Mouse (Mus musculus) hindbrain, embryonic 15.5 days (tissue): ENCODE results near the gene Anks1b. TPM values are rescaled to one million over a fixed set of nuclear protein-coding genes. Genes with fewer than 3 reads are reported as not detected.

ENCODE experiments used
- ATAC-seq: fragments of 200-750 bp; cut with Nextera tagmentation; 2 replicates; pipeline ENCODE4 v1.8.0; 2017; ENCODE audit warnings: low read depth, moderate number of reproducible peaks, moderate TSS enrichment; ENCODE audit not compliant: low FRiP score
- H3K27ac ChIP-seq: fragments of 300-500 bp; sonication (generic); replicated peaks from 2 replicates; pipeline ENCODE4 v1.5.1; 2015; ENCODE audit warnings: mild to moderate bottlenecking, inconsistent platforms
- H3K27me3 ChIP-seq: fragments of 300-500 bp; sonication (generic); 2 replicates; pipeline ENCODE4 v1.6.1; 2015; ENCODE audit warnings: control low read depth, inconsistent platforms
- H3K36me3 ChIP-seq: fragments of 300-500 bp; sonication (generic); 2 replicates; pipeline ENCODE4 v1.6.1; 2015; ENCODE audit warnings: control low read depth, inconsistent platforms
- H3K4me1 ChIP-seq: fragments of 300-500 bp; sonication (generic); replicated peaks from 2 replicates; pipeline ENCODE4 v1.6.1; 2015; ENCODE audit warnings: control low read depth, inconsistent platforms
- H3K4me2 ChIP-seq: fragments of 300-500 bp; sonication (generic); 2 replicates; pipeline ENCODE4 v1.6.1; 2015; ENCODE audit warnings: moderate library complexity, mild to moderate bottlenecking, inconsistent platforms
- H3K4me3 ChIP-seq: fragments of 300-500 bp; sonication (generic); 2 replicates; pipeline ENCODE4 v1.5.1; 2015; ENCODE audit warnings: mild to moderate bottlenecking, inconsistent platforms
- H3K9ac ChIP-seq: fragments of 300-500 bp; sonication (generic); 2 replicates; pipeline ENCODE4 v1.6.1; 2015; ENCODE audit warnings: inconsistent platforms
- H3K9me3 ChIP-seq: fragments of 300-500 bp; sonication (generic); 2 replicates; pipeline ENCODE4 v1.6.1; 2016; ENCODE audit warnings: control low read depth, inconsistent platforms
- WGBS: fragments of 180-500 bp; shearing (Covaris S2); methylation state at CpG from one replicate; pipeline ENCODE4 v1.1.7; 2015; 5-methylcytosine and 5-hydroxymethylcytosine counted together
- polyA plus RNA-seq: library from polyadenylated mRNA; unstranded; fragments of >200 nt; fragmentation: Nextera tagmentation; extraction: Ambion mirVana; gene quantifications from 2 replicates; pipeline ENCODE4 v1.2.1, GENCODE M21; 2015

Gene Anks1b
- polyA plus RNA-seq, 1 experiment from 2014 or later = 85.2 TPM

DNA sequence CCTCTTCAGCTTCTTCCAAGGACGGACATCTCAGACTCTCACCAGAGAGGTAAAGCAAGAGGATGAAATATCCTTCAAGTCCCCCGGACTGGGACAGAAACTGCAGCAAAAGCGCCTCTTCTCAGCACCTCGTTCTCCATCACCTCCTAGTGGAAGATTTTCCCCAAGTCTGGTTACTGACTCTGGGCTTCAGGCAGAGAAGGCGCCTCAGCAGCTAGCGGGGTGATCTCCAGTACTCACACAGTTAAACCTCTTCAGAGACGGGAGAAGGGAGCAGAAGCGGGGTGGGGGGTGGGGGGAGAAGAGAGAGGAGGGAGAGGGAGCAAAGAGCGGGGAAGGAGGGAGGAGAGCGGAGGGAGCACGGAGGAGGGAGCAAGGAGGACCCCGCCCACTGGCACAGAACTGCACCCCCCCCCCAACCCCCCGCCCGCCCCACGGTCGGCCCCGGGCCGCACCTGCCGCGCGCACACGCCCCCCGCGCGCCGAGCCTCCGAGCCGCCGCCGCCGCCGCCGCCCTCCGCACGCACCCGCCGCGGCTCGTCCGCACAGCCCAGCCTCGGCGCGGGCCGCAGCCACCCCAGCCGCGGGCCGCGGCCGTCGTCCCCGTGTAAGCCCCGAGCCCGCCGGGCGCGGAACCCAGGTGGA, 686 bp upstream of the Anks1b start:
- ATAC-seq = peak; percentile 94
- H3K4me2 ChIP-seq = peak overlapping the region; percentile 60
- WGBS = under 1% methylated on average over 19 of the region's 56 CpGs
- H3K27me3 ChIP-seq = no peaks in the 10 kb centered on the region
- H3K4me3 ChIP-seq = peak overlapping the region; percentile 97
- H3K9ac ChIP-seq = peak overlapping the region; percentile 96
- no peaks in the 10 kb centered on the region for H3K9me3 ChIP-seq
- H3K36me3 ChIP-seq = no peaks in the 10 kb centered on the region
- H3K27ac ChIP-seq = peak overlapping the region; percentile 98
- peaks cover 19% of the 10 kb centered on the region for H3K4me1 ChIP-seq

DNA sequence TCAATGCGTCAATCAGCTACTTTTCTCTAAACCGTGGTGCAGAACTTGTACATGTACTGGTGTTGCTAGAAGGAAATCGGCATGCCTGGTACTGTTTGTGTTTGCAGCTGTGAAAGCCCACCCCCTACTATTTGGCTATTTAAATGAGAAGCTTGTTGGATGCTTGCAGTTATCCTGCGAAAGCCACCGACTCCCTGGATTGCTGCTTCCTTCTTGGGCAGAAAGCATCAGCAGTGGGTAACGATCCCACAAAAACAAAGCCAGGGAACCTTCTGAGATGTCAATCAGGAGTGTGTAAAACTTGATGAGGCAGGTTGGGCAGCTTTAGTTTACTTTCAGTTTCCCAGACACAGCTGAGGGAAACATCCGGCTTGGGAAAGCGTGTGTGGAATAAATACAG, 727 bp downstream of the Anks1b start:
- Histone ChIP-seq H3K27ac (peak overlapping the region; percentile 98), H3K4me3 (peak overlapping the region; percentile 97), H3K4me2 (peak overlapping the region; percentile 60), H3K9ac (peak overlapping the region; percentile 96), H3K36me3 (no peaks in the 10 kb centered on the region), H3K4me1 (peaks cover 19% of the 10 kb centered on the region), H3K27me3 (no peaks in the 10 kb centered on the region), H3K9me3 (no peaks in the 10 kb centered on the region)
- 6% methylated on average over 8 of the region's 8 CpGs for WGBS
- no peak for ATAC-seq

DNA sequence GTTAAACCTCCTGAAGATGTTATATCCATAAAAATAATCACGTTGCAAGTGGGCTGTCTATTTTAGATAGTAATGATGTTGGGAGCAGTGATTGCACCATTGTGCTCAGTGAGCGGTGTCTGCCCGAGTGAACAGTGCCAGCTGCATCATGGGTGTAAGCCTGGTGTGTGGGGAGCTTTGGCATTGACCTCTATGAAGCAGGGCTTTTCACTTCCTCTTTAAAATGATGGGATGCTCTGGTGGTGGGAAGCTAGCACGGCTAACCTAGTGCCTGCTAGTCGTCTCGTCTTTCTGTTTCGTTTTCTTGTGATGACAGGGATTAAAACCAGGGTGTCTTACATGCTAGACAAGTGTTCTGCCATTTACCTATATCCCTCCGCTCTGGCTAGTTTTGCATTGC, 10.3 kb downstream of the Anks1b start:
- no peaks in the 10 kb centered on the region for H3K36me3 ChIP-seq
- no peak overlapping the region for H3K4me2 ChIP-seq
- ATAC-seq = no peak
- no peak overlapping the region for H3K27ac ChIP-seq
- H3K4me1 ChIP-seq = no peaks in the 10 kb centered on the region
- no peaks in the 10 kb centered on the region for H3K27me3 ChIP-seq
- no peak overlapping the region for H3K4me3 ChIP-seq
- H3K9ac ChIP-seq = no peak overlapping the region
- WGBS = 87% methylated on average over 8 of the region's 8 CpGs
- no peaks in the 10 kb centered on the region for H3K9me3 ChIP-seq

DNA sequence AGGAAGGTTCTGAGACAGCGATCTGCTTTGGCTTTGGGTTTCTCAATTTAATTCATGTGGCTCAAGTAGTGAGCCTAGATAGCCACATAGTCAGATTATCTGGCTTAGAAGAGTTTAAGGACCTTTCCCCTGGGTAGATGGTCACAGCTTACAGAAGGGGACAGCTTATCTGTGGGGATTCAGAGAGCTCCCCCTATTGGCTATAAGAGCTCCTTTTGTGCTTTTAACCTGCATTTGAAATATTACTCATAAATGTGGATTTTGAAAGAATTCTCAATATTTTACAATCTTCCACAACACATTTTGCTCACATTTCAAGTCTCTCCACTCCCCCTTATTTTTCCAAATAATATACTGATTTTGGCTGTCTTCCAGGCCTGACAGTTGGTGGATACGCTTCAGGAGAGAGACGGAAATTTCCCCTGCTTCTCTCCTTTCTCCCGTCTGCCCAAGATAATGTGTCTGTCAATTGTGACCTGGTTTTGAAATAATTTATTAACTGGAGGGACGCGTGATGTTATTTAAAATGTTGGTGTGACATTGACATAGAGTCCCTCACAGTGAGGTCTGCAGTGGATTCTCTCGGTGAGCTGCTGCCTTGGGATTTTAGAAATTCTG, 29.5 kb downstream of the Anks1b start:
- Histone ChIP-seq H3K27me3 (no peaks in the 10 kb centered on the region), H3K9me3 (no peaks in the 10 kb centered on the region), H3K4me1 (no peaks in the 10 kb centered on the region), H3K4me3 (no peak overlapping the region), H3K36me3 (no peaks in the 10 kb centered on the region), H3K4me2 (no peak overlapping the region), H3K9ac (no peak overlapping the region), H3K27ac (0 out of 2 replicates have a peak overlapping the region, but pooled peaks have one; percentile 35)
- 46% methylated on average over 7 of the region's 7 CpGs for WGBS
- no peak; the same call in 1 of the 2 replicates for ATAC-seq

DNA sequence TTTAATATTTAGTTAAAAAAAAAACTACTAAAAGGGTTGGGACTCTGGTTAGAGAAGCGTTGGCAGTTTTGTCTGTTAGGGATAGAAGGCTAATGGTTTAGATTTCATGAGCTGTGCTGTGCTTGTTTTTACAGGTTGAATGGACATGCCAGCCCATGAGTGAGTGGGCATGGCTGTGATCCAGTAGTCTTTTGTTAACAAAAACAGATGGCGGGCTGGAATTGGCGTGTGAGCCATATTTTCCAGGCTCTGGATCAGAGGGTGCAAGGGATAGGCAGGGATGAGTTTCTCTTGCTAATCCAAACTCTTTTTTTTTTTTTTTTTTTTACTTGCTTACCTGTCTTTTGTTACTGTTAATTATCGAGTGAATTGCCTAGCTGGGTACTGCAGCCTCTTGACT, 38.6 kb downstream of the Anks1b start:
- 58% methylated on average over 4 of the region's 4 CpGs for WGBS

DNA sequence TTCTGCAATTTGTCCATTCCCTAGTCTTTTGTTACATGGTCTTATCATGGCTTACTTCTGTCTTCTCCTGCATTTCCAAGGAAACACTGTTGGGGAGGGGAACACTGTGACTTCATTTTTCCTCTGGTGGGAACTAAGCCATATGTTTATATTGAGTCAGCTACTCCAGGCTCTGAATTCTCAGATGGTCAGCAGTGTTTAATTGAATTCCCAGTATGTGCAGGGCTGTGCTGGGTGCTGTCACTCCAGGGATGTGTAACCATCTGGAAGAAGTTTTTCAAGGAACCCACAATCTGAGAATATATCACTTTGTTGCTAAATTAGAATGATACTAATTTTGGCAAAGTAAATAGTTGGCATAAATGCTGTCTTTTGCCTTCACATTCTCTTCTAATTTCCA, 39.9 kb downstream of the Anks1b start:
- Histone ChIP-seq H3K27ac (no peak overlapping the region), H3K4me1 (no peaks in the 10 kb centered on the region), H3K36me3 (no peaks in the 10 kb centered on the region), H3K4me2 (no peak overlapping the region), H3K4me3 (no peak overlapping the region), H3K9ac (no peak overlapping the region), H3K27me3 (no peaks in the 10 kb centered on the region), H3K9me3 (no peaks in the 10 kb centered on the region)
- ATAC-seq = no peak

More for the DNA sequence above, 38.6 kb downstream of the Anks1b start:
- Histone ChIP-seq H3K36me3 (no peaks in the 10 kb centered on the region), H3K4me2 (no peak overlapping the region), H3K27ac (no peak overlapping the region), H3K9ac (no peak overlapping the region), H3K4me1 (no peaks in the 10 kb centered on the region), H3K4me3 (no peak overlapping the region), H3K27me3 (no peaks in the 10 kb centered on the region), H3K9me3 (no peaks in the 10 kb centered on the region)
- 0 out of 2 replicates have a peak, but pooled peaks have one; percentile 51 for ATAC-seq

DNA sequence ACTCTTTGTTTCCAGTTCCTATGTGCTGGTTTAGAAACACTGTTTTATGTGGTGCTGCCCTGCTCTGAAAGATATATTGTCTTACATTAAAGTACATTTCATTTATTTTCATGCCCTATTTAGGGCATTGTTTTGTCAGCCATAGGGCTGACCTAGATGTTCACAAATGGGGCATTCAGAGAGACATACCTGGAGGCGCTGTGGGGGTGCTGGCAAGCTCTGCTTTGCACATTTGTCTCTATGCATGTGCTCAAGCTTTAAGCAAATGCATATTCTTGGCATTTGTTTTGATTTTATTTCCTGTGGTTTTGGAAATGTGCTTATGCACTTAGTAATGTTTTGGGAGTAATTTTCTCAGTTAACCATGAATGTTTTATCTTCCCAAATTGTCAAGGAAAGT, 43.8 kb downstream of the Anks1b start:
- H3K4me2 ChIP-seq = no peak overlapping the region
- no peak overlapping the region for H3K4me3 ChIP-seq
- no peaks in the 10 kb centered on the region for H3K9me3 ChIP-seq
- no peak overlapping the region for H3K27ac ChIP-seq
- 78% methylated on average over 1 of the region's 1 CpGs for WGBS
- ATAC-seq = no peak
- no peaks in the 10 kb centered on the region for H3K36me3 ChIP-seq
- no peaks in the 10 kb centered on the region for H3K27me3 ChIP-seq
- no peak overlapping the region for H3K9ac ChIP-seq
- no peaks in the 10 kb centered on the region for H3K4me1 ChIP-seq

DNA sequence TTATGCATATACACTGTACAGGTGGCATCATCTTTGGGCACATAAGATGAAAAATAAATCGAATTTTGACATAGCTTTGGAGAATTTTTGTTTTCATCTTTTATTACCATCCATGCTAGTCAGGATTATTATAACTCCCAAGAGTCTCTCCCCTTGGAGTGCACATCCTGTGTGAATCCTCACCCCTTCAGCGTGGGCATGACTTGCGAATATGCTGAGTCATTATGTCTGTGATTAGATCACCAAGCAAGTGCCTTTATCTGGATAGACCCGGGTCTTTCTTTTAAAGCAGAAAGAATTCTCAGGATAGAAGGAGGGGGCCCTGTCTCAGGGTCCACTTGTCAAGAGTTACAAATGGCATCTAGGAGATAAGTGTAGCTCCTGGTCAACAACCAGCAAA, 48.7 kb downstream of the Anks1b start:
- Histone ChIP-seq H3K4me1 (no peaks in the 10 kb centered on the region), H3K36me3 (no peaks in the 10 kb centered on the region), H3K4me3 (no peak overlapping the region), H3K27me3 (no peaks in the 10 kb centered on the region), H3K27ac (no peak overlapping the region), H3K4me2 (no peak overlapping the region), H3K9ac (no peak overlapping the region), H3K9me3 (no peaks in the 10 kb centered on the region)
- no peak for ATAC-seq
- 85% methylated on average over 4 of the region's 4 CpGs for WGBS

DNA sequence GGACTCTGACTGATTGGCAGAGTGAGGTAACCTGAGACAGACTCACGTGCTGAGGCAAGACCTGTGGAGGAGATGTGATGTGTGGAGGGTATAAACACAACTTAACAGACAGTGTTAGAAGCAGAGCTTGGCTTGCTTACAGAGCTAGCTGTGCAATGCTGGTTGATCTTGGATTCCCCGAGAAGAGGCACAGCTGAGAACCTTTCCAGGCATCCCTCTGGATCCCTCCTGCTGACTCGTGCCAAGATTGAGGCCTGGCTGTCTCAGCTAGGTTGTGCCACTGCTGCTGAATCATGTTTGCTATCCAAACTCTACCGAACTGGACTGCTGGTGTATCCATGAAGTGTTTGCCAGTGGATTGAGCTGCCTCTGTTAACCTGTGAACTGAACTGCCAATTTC, 68.9 kb downstream of the Anks1b start:
- no peaks in the 10 kb centered on the region for H3K4me1 ChIP-seq
- H3K36me3 ChIP-seq = no peaks in the 10 kb centered on the region
- ATAC-seq = no peak
- H3K27me3 ChIP-seq = no peaks in the 10 kb centered on the region
- H3K9me3 ChIP-seq = no peaks in the 10 kb centered on the region
- no peak overlapping the region for H3K27ac ChIP-seq
- no peak overlapping the region for H3K4me2 ChIP-seq
- H3K9ac ChIP-seq = no peak overlapping the region
- WGBS = 84% methylated on average over 4 of the region's 4 CpGs
- H3K4me3 ChIP-seq = no peak overlapping the region

DNA sequence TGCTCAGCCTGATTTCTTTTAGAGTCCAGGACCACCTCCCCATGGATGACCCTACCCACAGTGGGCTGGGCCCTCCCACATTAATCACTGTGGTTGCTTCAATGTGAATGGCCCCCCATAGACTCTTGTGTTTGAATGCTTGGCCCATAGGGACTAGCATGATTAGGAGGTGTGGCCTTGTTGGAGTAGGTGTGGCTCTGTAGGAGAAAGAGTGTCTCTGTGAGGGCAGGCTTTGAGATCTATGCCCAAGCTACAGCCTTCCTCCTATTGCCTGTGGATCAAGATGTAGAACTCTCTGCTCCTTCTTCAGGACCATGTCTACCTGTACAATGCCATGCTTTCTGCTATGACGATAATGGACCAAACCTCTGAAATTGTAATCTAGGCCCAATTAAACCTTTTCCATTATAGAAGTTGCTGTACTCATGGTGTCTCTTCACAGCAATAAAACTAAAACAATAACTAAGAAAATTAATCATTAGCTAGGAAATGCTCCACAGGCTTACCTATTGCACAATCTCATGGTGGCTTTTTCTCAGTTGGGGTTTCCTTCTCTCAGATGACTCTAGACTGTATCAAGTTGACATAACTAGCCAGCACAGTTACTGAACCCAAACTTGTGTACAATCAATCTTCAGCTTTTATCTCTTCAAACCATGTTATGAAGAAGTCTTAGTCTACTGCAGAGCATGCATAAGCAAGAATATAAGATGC, 73.5 kb downstream of the Anks1b start:
- H3K27ac ChIP-seq = no peak overlapping the region
- H3K27me3 ChIP-seq = no peaks in the 10 kb centered on the region
- H3K9me3 ChIP-seq = no peaks in the 10 kb centered on the region
- no peak overlapping the region for H3K4me3 ChIP-seq
- H3K9ac ChIP-seq = no peak overlapping the region
- no peak overlapping the region for H3K4me2 ChIP-seq
- H3K36me3 ChIP-seq = no peaks in the 10 kb centered on the region
- WGBS = 100% methylated on average over 1 of the region's 1 CpGs
- no peaks in the 10 kb centered on the region for H3K4me1 ChIP-seq
- no peak for ATAC-seq

DNA sequence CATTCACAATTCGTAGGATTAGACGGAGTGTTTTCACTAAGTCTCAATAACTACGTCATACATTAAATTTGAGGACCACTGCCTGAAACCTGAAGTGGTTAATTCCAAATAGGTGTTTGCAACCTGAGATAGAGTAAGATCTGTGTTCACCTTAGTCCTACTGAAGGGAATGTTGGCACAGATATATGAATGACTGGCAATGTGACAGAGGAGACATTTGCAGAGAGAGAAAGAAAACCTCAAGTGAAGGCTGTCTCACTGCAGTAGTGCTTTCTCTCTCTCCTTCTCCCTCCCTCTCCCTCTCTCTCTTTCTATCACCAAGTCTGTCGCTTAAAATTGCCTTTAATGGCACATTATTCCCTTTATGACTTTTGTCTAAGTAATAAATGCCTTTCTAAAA, 101.1 kb downstream of the Anks1b start:
- WGBS = 79% methylated on average over 4 of the region's 4 CpGs
- H3K4me3 ChIP-seq = no peak overlapping the region
- ATAC-seq = no peak

DNA sequence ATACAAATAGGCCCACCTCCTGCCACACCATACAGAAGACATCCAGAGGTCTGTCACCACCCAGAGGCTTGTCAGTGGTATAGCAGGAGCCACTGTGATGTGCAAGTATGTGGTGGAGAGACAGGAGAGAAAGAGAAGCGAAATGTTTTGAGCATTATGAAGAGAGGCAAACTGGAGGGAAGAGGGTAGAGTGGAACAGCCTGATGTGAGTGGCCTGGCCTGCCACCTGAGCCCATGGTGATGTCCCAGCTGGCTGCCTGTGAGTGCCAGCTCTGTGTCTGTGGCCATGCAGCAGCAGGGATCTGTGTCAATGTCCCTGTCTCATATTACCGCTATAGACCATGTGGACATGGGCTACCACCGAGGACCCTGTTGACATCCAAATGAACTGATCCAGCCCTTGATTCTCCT, 102.1 kb downstream of the Anks1b start:
- H3K4me2 ChIP-seq = no peak overlapping the region
- no peaks in the 10 kb centered on the region for H3K36me3 ChIP-seq
- H3K27ac ChIP-seq = no peak overlapping the region
- H3K9ac ChIP-seq = no peak overlapping the region
- H3K4me3 ChIP-seq = no peak overlapping the region
- no peaks in the 10 kb centered on the region for H3K9me3 ChIP-seq
- no peak; the same call in 1 of the 2 replicates for ATAC-seq
- 69% methylated on average over 3 of the region's 3 CpGs for WGBS
- H3K4me1 ChIP-seq = no peaks in the 10 kb centered on the region
- no peaks in the 10 kb centered on the region for H3K27me3 ChIP-seq

More for the DNA sequence above, 101.1 kb downstream of the Anks1b start:
- Histone ChIP-seq H3K27me3 (no peaks in the 10 kb centered on the region), H3K4me2 (no peak overlapping the region), H3K9me3 (no peaks in the 10 kb centered on the region), H3K9ac (no peak overlapping the region), H3K27ac (no peak overlapping the region), H3K36me3 (no peaks in the 10 kb centered on the region), H3K4me1 (no peaks in the 10 kb centered on the region)
